Mouse (Mus musculus) forebrain, embryonic 11.5 days (tissue): Measurements from ENCODE around the gene Ndufaf2. TPM values are rescaled to one million over a fixed set of nuclear protein-coding genes. Genes with fewer than 3 reads are reported as not detected.

Experiments
- ATAC-seq: fragments of 200-750 bp; cut with Nextera tagmentation; replicated peaks from 2 replicates; pipeline ENCODE4 v1.8.0; 2017; ENCODE audit warnings: moderate TSS enrichment; ENCODE audit not compliant: low FRiP score
- DNase-seq: peaks from one replicate; pipeline ENCODE4 v3.0.0-alpha.2; 2017; ENCODE audit warnings: low spot score
- H3K27ac ChIP-seq: fragments of 300-500 bp; sonication (generic); 2 replicates; pipeline ENCODE4 v1.5.1; 2014; ENCODE audit warnings: low read depth, low read length
- H3K27me3 ChIP-seq: fragments of 300-500 bp; sonication (generic); 2 replicates; pipeline ENCODE4 v1.6.1; 2014; ENCODE audit warnings: mild to moderate bottlenecking, low read length, mixed read lengths; ENCODE audit not compliant: control insufficient read depth, insufficient read depth
- H3K36me3 ChIP-seq: fragments of 300-500 bp; sonication (generic); 2 replicates; pipeline ENCODE4 v1.6.1; 2014; ENCODE audit warnings: mild to moderate bottlenecking, low read length, moderate library complexity, mixed read lengths; ENCODE audit not compliant: control insufficient read depth, insufficient read depth
- H3K4me1 ChIP-seq: fragments of 300-500 bp; sonication (generic); replicated peaks from 2 replicates; pipeline ENCODE4 v1.6.1; 2014; ENCODE audit warnings: low read length, mixed read lengths; ENCODE audit not compliant: control insufficient read depth, insufficient read depth
- H3K4me2 ChIP-seq: fragments of 300-500 bp; sonication (generic); 2 replicates; pipeline ENCODE4 v1.6.1; 2014; ENCODE audit warnings: low read depth, mild to moderate bottlenecking, low read length, moderate library complexity, mixed read lengths; ENCODE audit not compliant: severe bottlenecking
- H3K4me3 ChIP-seq: fragments of 300-500 bp; sonication (generic); 2 replicates; pipeline ENCODE4 v1.5.1; 2014; ENCODE audit warnings: low read depth, low read length
- H3K9ac ChIP-seq: fragments of 300-500 bp; sonication (generic); 2 replicates; pipeline ENCODE4 v1.6.1; 2014; ENCODE audit warnings: low read length
- H3K9me3 ChIP-seq: fragments of 300-500 bp; sonication (generic); 2 replicates; pipeline ENCODE4 v1.6.1; 2016; ENCODE audit warnings: low read length, mixed read lengths; ENCODE audit not compliant: control insufficient read depth
- WGBS: fragments of 180-500 bp; shearing (Covaris S2); extraction: QIAGEN DNeasy Blood & Tissue Kit; methylation state at CpG from one replicate; pipeline ENCODE4 v1.1.7; 2014; 5-methylcytosine and 5-hydroxymethylcytosine counted together
- polyA plus RNA-seq: library from polyadenylated mRNA; unstranded; fragments of >200 nt; fragmentation: Nextera tagmentation; extraction: Ambion mirVana; gene quantifications from 2 replicates; pipeline ENCODE4 v1.2.1, GENCODE M21; 2014

Ndufaf2 gene
- polyA plus RNA-seq, 1 experiment from 2014 or later: 96.1 TPM

GRCm38 (mm10) chr13:108046071-108046470, 112.4 kb downstream of the Ndufaf2 start:
- H3K4me2 ChIP-seq: no peak overlapping the region

DNA sequence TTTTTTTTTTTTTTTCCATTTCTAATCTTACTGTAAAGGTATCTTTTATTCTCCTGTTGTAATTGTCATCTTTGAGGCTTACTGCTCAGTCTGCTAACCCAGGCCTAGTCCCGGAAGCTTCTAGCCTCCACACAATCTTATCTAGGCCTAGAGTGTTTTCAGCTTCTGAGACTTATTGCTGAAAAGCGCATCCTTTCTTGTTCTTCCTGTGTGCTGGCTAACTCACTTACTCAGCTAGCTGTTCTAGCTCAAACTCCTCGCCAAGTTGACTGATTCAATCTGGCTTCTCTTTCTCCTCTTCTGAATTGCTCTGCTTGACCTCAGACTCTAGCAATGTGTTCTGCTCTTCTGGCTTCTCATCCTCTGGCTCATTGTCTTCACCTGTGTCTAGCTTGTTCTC, 112.8 kb downstream of the Ndufaf2 start:
- no peaks in the 10 kb centered on the region for H3K27me3 ChIP-seq
- ATAC-seq (no peak), DNase-seq (no peak)
- H3K36me3 ChIP-seq: no peaks in the 10 kb centered on the region; the same call in 1 of the 2 replicates
- H3K4me2 ChIP-seq: no peak overlapping the region
- H3K9me3 ChIP-seq: no peaks in the 10 kb centered on the region
- H3K27ac ChIP-seq: no peak overlapping the region
- H3K4me1 ChIP-seq: peaks cover 7% of the 10 kb centered on the region
- WGBS: 90% methylated on average over 3 of the region's 3 CpGs
- H3K4me3 ChIP-seq: no peak overlapping the region
- no peak overlapping the region for H3K9ac ChIP-seq

More at GRCm38 (mm10) chr13:108046071-108046470, 112.4 kb downstream of the Ndufaf2 start:
- no peak for DNase-seq
- Histone ChIP-seq H3K27ac (no peak overlapping the region), H3K9me3 (no peaks in the 10 kb centered on the region), H3K4me1 (peaks cover 7% of the 10 kb centered on the region), H3K4me3 (no peak overlapping the region), H3K9ac (no peak overlapping the region), H3K36me3 (no peaks in the 10 kb centered on the region; the same call in 1 of the 2 replicates), H3K27me3 (no peaks in the 10 kb centered on the region)
- ATAC-seq: no peak
- WGBS: 93% methylated on average over 3 of the region's 3 CpGs

- H3K9me3 ChIP-seq: no peaks in the 10 kb centered on the region
- ATAC-seq (peak; percentile 96), DNase-seq (peak; percentile 94)
- peak within 1 kb of the TSS; percentile 77 for H3K4me3 ChIP-seq
- peak within 1 kb of the TSS; percentile 83 for H3K4me2 ChIP-seq
- no peaks in the 10 kb centered on the region for H3K27me3 ChIP-seq
- peaks cover 7% of the 10 kb centered on the region for H3K4me1 ChIP-seq
- under 1% methylated on average over 71 of the region's 71 CpGs for WGBS
- H3K36me3 ChIP-seq: no peaks in the 10 kb centered on the region; the same call in 1 of the 2 replicates
- H3K27ac ChIP-seq: peak within 1 kb of the TSS; percentile 68
- H3K9ac ChIP-seq: peak within 1 kb of the TSS; percentile 69
Measured at GRCm38 (mm10) chr13:108044222-108044941, 114.0 kb downstream of the Ndufaf2 start, which contains the start of gene Smim15. Smim15 (plus strand) TSS chr13:108044446.

DNA sequence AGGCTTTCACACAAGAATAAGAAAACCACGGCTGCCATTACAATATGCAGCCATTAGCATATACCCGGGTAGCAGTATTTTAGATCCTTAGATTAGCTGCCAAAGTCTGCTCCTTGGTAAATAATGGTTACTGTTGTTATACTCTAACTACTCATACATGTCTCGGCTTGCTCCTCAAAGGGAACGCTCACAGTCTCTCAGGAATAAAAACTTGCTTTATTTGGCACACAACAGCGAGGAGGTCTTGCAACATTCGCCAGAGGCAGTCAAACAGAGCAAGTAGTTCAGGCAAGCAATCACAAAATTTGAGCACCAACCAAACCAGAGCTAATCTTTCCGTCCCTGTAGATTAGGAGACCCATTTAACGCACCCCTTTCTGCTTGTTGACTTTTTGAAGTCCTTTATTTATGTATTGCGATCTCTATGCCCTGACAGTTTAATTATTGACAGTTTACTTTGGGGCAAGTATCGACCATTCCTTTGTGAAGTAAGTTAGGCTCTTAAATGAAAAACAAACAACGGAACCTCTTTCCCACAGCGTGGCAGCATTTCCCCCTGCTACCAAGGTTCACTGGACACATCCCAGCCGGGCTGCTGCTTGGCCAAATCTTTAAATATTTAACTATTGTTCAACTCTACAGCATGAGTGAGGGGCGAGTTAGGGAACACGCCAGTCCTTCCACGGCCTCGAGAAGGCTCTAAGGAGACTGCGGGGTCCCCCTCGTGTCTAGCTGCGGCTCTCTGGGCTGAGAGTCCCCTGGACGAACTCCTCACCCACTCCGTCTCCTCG, 114.8 kb downstream of the Ndufaf2 start:
- no peaks in the 10 kb centered on the region for H3K9me3 ChIP-seq
- no peaks in the 10 kb centered on the region; the same call in 1 of the 2 replicates for H3K36me3 ChIP-seq
- H3K4me3 ChIP-seq: peak overlapping the region; percentile 77
- no peaks in the 10 kb centered on the region for H3K27me3 ChIP-seq
- H3K4me2 ChIP-seq: peak overlapping the region; percentile 83
- peak overlapping the region; percentile 39; the same call in 1 of the 2 replicates for H3K27ac ChIP-seq
- ATAC-seq (peak; percentile 63; the same call in 1 of the 2 replicates), DNase-seq (no peak)
- 6% methylated on average over 23 of the region's 23 CpGs for WGBS
- peak overlapping the region; percentile 69 for H3K9ac ChIP-seq
- peaks cover 7% of the 10 kb centered on the region for H3K4me1 ChIP-seq

DNA sequence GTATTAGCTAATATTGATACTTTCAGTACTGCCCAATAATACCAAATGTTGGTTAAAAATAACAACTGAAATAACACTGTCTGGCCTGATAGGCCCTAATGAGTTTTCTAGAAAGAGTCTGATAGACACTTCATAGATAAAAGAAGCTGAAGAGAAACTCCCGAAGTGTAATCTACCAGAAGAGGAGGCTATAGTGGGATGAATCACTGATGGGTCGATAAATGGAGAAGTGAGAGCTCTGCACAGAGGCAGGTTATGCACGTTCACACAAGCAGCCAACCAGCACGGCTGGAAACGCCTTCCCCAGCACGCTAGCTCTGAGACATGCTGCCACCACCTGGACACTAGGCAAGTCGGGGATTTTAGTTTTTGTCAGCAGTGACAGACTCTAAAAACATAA, 117.1 kb downstream of the Ndufaf2 start:
- no peak overlapping the region for H3K9ac ChIP-seq
- peaks cover 7% of the 10 kb centered on the region for H3K4me1 ChIP-seq
- 0 out of 2 replicates have a peak, but pooled peaks have one; percentile 26 for ATAC-seq
- H3K27me3 ChIP-seq: no peaks in the 10 kb centered on the region
- 6% methylated on average over 7 of the region's 7 CpGs for WGBS
- no peaks in the 10 kb centered on the region for H3K9me3 ChIP-seq
- H3K4me2 ChIP-seq: no peak overlapping the region
- no peak overlapping the region for H3K4me3 ChIP-seq
- DNase-seq: peak; percentile 76
- H3K36me3 ChIP-seq: no peaks in the 10 kb centered on the region
- no peak overlapping the region for H3K27ac ChIP-seq

GRCm38 (mm10) chr13:108040451-108040850, 118.0 kb downstream of the Ndufaf2 start:
- WGBS: 38% methylated on average over 3 of the region's 3 CpGs
- Histone ChIP-seq H3K9me3 (no peaks in the 10 kb centered on the region), H3K27ac (no peak overlapping the region), H3K36me3 (no peaks in the 10 kb centered on the region), H3K4me1 (peaks cover 7% of the 10 kb centered on the region), H3K9ac (no peak overlapping the region), H3K27me3 (no peaks in the 10 kb centered on the region), H3K4me3 (no peak overlapping the region), H3K4me2 (no peak overlapping the region)
- DNase-seq: no peak
- ATAC-seq: no peak

DNA sequence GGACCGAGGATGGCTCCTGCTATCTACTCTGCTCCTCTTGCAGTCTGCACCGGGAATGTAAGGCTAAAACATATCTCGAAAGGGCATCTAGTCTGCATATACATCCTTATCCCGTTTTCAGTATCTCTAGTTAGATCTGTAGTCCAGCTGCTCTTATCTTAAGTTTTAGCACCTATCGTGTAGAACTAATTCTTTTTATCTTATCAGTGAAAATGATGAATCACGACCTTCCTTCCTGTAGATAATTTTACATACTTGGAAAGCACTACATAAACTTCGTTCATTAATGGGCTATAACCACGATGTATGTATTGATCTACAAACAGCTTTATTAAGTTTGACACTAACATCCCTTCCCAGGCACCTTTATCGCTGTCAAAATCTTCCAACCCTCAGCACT, 118.5 kb downstream of the Ndufaf2 start:
- no peak for ATAC-seq
- no peak overlapping the region for H3K9ac ChIP-seq
- no peak overlapping the region for H3K4me2 ChIP-seq
- H3K9me3 ChIP-seq: no peaks in the 10 kb centered on the region
- H3K4me1 ChIP-seq: peaks cover 5% of the 10 kb centered on the region
- no peak overlapping the region for H3K4me3 ChIP-seq
- no peak for DNase-seq
- no peak overlapping the region for H3K27ac ChIP-seq
- 87% methylated on average over 9 of the region's 9 CpGs for WGBS
- no peaks in the 10 kb centered on the region for H3K36me3 ChIP-seq
- no peaks in the 10 kb centered on the region for H3K27me3 ChIP-seq

- H3K9me3 ChIP-seq: no peaks in the 10 kb centered on the region
- no peak for ATAC-seq
- WGBS: 28% methylated on average over 6 of the region's 6 CpGs
- H3K9ac ChIP-seq: no peak overlapping the region
- no peak overlapping the region for H3K4me3 ChIP-seq
- no peak overlapping the region for H3K4me2 ChIP-seq
- H3K27ac ChIP-seq: no peak overlapping the region
- H3K27me3 ChIP-seq: no peaks in the 10 kb centered on the region
- peaks cover 5% of the 10 kb centered on the region for H3K4me1 ChIP-seq
- H3K36me3 ChIP-seq: no peaks in the 10 kb centered on the region
- DNase-seq: no peak
Measured at GRCm38 (mm10) chr13:108039375-108039774, 119.0 kb downstream of the Ndufaf2 start.
